Mouse (Mus musculus) megakaryocyte, embryonic 14.5 days (primary cell): Measurements from ENCODE around the gene Tom1l2.

Experiments
- FLI1 ChIP-seq: IDR thresholded peaks from 2 replicates; pipeline ENCODE4 v1.6.1; 2012; ENCODE audit warnings: low read length, inconsistent platforms, mixed read lengths
- GATA1 ChIP-seq: IDR thresholded peaks from 3 replicates; pipeline ENCODE4 v1.6.1; 2012; ENCODE audit warnings: mixed read lengths, low read length, inconsistent platforms, borderline replicate concordance

DNA sequence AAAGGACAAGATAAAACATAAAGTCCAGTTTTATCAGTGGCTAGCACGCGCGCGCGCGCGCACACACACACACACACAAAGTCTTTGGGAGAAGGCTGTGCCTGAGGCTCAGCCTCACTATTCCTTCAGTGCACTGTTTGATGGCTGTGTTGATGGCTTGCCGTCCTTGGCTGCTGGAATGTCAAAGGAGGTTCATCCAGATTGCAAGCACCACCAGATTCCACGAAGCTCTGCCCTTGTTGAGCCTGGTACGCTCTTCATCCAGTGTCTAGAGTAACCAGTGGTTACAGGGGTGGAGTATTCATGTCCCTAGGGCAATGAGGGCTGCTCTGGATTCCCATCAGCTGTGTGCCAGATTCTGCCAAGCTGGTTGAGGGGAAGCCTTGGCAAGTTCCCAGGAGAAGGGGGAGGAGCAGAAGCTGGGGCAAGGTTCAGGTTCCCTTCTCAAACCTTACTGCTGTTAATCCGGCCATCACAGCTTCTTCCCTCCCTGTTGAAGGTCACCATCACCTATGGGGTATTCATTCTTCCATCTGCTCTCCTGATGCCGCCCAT lies 170.5 kb downstream of the Tom1l2 start:
- no peak for TF ChIP-seq GATA1
- no peak for TF ChIP-seq FLI1
